Mouse (Mus musculus) liver, postnatal 0 days (tissue): ENCODE data around the gene Lrrc1.

ENCODE experiments used
- CTCF ChIP-seq: sonication (generic); IDR thresholded peaks from 2 replicates; pipeline ENCODE4 v1.5.1; 2016; ENCODE audit warnings: antibody characterized with exemption, low read depth
- EP300 ChIP-seq: IDR thresholded peaks from 2 replicates; pipeline ENCODE4 v1.6.1; 2016; ENCODE audit warnings: antibody characterized with exemption, low read depth, mild to moderate bottlenecking

GRCm38 (mm10) chr9:77426110-77426509, 118.6 kb downstream of the Lrrc1 start:
- no peak for TF ChIP-seq CTCF
- TF ChIP-seq EP300, result no peak
